Mouse (Mus musculus) kidney, postnatal 0 days (tissue): ENCODE results near the gene Steap1. TPM values are rescaled to one million over a fixed set of nuclear protein-coding genes. Genes with fewer than 3 reads are reported as not detected.
A peak's percentile ranks its signal among the peaks of the same experiment; 100 is the strongest.

Experiments
- ATAC-seq: fragments of 200-750 bp; cut with Nextera tagmentation; replicated peaks from 2 replicates; pipeline ENCODE4 v1.8.0; 2017; ENCODE audit warnings: low read depth, moderate number of reproducible peaks, moderate TSS enrichment, moderate library complexity; ENCODE audit not compliant: low FRiP score
- DNase-seq: peaks from one replicate; pipeline ENCODE4 v3.0.0-alpha.2; 2016; ENCODE audit warnings: low spot score
- H3K27ac ChIP-seq: fragments of 300-500 bp; sonication (generic); 2 replicates; pipeline ENCODE4 v1.5.1; 2014; ENCODE audit warnings: mild to moderate bottlenecking
- H3K27me3 ChIP-seq: fragments of 300-500 bp; sonication (generic); 2 replicates; pipeline ENCODE4 v1.6.1; 2014; ENCODE audit warnings: low read length, mixed read lengths; ENCODE audit not compliant: insufficient read depth
- H3K36me3 ChIP-seq: fragments of 300-500 bp; sonication (generic); 2 replicates; pipeline ENCODE4 v1.6.1; 2014; ENCODE audit warnings: low read length, mixed read lengths; ENCODE audit not compliant: insufficient read depth
- H3K4me1 ChIP-seq: fragments of 300-500 bp; sonication (generic); replicated peaks from 2 replicates; pipeline ENCODE4 v1.6.1; 2014; ENCODE audit warnings: antibody characterized with exemption, low read length, mixed read lengths; ENCODE audit not compliant: insufficient read depth
- H3K4me2 ChIP-seq: fragments of 300-500 bp; sonication (generic); 2 replicates; pipeline ENCODE4 v1.6.1; 2014; ENCODE audit warnings: mild to moderate bottlenecking, low read length, moderate library complexity, mixed read lengths
- H3K4me3 ChIP-seq: fragments of 300-500 bp; sonication (generic); replicated peaks from 2 replicates; pipeline ENCODE4 v1.5.1; 2014; ENCODE audit warnings: low read depth, low read length
- H3K9ac ChIP-seq: fragments of 300-500 bp; sonication (generic); 2 replicates; pipeline ENCODE4 v1.6.1; 2014; ENCODE audit warnings: low read depth, low read length
- H3K9me3 ChIP-seq: fragments of 300-500 bp; sonication (generic); replicated peaks from 2 replicates; pipeline ENCODE4 v1.6.1; 2016; ENCODE audit warnings: low read length, inconsistent platforms, mixed read lengths
- CTCF ChIP-seq: IDR thresholded peaks from 2 replicates; pipeline ENCODE4 v1.5.1; 2016; ENCODE audit warnings: antibody characterized with exemption, low read depth, mild to moderate bottlenecking, moderate library complexity
- WGBS: fragments of 180-500 bp; shearing (Covaris S2); extraction: QIAGEN DNeasy Blood & Tissue Kit; methylation state at CpG from one replicate; pipeline ENCODE4 v1.1.7; 2014; 5-methylcytosine and 5-hydroxymethylcytosine counted together
- polyA plus RNA-seq: library from polyadenylated mRNA; unstranded; fragments of >200 nt; fragmentation: Nextera tagmentation; extraction: Ambion mirVana; gene quantifications from 2 replicates; pipeline ENCODE4 v1.2.1, GENCODE M21; 2015

Gene Steap1
- polyA plus RNA-seq, 1 experiment from 2014 or later, result 12.1 TPM

DNA sequence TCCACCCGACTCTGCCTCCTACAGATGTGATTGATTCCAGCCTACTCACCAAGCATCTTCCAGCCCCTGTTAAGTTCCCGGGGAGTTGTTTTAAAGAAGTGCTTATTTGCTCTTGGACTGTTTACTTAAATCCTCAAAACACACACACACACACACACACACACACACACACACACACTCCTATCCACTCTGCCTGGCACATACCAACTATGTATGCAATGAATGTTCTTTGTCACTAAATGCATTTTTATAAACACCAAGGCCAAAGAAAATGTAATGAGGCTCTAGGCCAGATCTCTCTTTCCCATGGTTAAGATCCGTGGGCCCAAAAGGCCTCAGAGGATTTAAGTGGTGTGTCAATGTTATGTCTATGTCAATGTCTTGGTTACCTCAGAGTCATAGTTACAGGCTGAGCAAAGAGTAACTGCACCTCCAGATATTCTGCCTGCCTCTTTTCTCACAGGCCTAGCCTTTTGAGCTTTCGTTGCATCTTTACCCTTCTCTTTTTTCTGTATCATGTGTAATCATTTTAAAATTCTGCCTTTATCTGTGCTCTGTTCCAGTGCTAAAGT, 56.9 kb downstream of the Steap1 start:
- H3K4me3 ChIP-seq, result no peak overlapping the region
- H3K4me2 ChIP-seq, result peak overlapping the region; percentile 96
- no peaks in the 10 kb centered on the region for H3K27me3 ChIP-seq
- no peak for TF ChIP-seq CTCF
- no peak overlapping the region for H3K9ac ChIP-seq
- 55% methylated on average over 4 of the region's 4 CpGs for WGBS
- DNase-seq, result no peak
- no peak for ATAC-seq
- no peaks in the 10 kb centered on the region for H3K9me3 ChIP-seq
- no peaks in the 10 kb centered on the region for H3K36me3 ChIP-seq
- H3K27ac ChIP-seq, result no peak overlapping the region
- H3K4me1 ChIP-seq, result 0 out of 2 replicates have a peak, but pooled peaks cover 6% of the 10 kb centered on the region

- WGBS, result 68% methylated on average over 8 of the region's 8 CpGs
- ATAC-seq (no peak), DNase-seq (no peak)
- Histone ChIP-seq H3K4me3 (no peak overlapping the region), H3K27me3 (no peaks in the 10 kb centered on the region), H3K27ac (no peak overlapping the region), H3K9me3 (no peaks in the 10 kb centered on the region), H3K36me3 (no peaks in the 10 kb centered on the region), H3K9ac (no peak overlapping the region), H3K4me1 (0 out of 2 replicates have a peak, but pooled peaks cover 6% of the 10 kb centered on the region), H3K4me2 (no peak overlapping the region)
- no peak for TF ChIP-seq CTCF
Measured at GRCm38 (mm10) chr5:5688945-5689540, 60.1 kb downstream of the Steap1 start.

GRCm38 (mm10) chr5:5688228-5688627, 60.9 kb downstream of the Steap1 start:
- Histone ChIP-seq H3K4me1 (0 out of 2 replicates have a peak, but pooled peaks cover 2% of the 10 kb centered on the region), H3K27me3 (no peaks in the 10 kb centered on the region), H3K36me3 (no peaks in the 10 kb centered on the region), H3K9ac (no peak overlapping the region), H3K27ac (no peak overlapping the region), H3K9me3 (no peaks in the 10 kb centered on the region), H3K4me2 (no peak overlapping the region), H3K4me3 (no peak overlapping the region)
- ATAC-seq, result no peak
- 45% methylated on average over 6 of the region's 6 CpGs for WGBS
- no peak for DNase-seq
- no peak for TF ChIP-seq CTCF

DNA sequence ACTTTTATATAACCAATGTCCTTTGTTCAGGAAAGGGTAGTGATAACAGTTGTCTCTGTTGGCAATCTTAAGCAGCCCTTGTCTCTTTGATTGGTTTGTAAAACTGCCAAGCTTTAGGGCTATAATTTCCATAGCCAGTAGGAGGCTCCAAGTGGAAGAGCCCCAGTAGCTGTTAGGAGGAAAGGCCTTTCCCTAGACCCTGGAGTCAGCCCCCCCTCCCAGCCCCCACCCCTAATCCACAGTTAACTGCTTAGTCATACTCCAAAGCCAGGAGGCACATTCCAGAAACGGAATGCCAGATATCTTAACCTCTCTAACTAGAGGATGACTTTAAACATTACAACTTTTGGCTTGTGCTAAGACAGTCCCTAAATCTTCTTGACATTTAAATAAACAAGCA, 62.2 kb downstream of the Steap1 start:
- 8% methylated on average over 1 of the region's 1 CpGs for WGBS
- Histone ChIP-seq H3K36me3 (no peaks in the 10 kb centered on the region), H3K4me1 (no peaks in the 10 kb centered on the region), H3K9me3 (no peaks in the 10 kb centered on the region), H3K4me3 (no peak overlapping the region), H3K27ac (no peak overlapping the region), H3K27me3 (no peaks in the 10 kb centered on the region), H3K4me2 (no peak overlapping the region), H3K9ac (no peak overlapping the region)
- DNase-seq, result peak; percentile 56
- ATAC-seq, result peak; percentile 71
- peak; percentile 49 for TF ChIP-seq CTCF

Other genes starting within 250 kb of the Steap1 start
- 31.5 and 34.0 TPM in 2 replicates for gene Cldn12, start 234.4 kb downstream of the Steap1 start, polyA plus RNA-seq
- gene Gtpbp10, start 189.8 kb downstream of the Steap1 start, polyA plus RNA-seq, result 29.6 and 30.2 TPM in 2 replicates
- gene Gm8773, start 175.5 kb downstream of the Steap1 start, polyA plus RNA-seq, result 0.59 and 0.66 TPM in 2 replicates
- gene Cfap69, start 85.1 kb downstream of the Steap1 start, polyA plus RNA-seq, result 1.6 and 3.7 TPM in 2 replicates
- gene Steap2, start 54.7 kb downstream of the Steap1 start, polyA plus RNA-seq, result 24.8 and 25.0 TPM in 2 replicates